Mouse (Mus musculus) cerebellum, adult (tissue): Measurements from ENCODE around the gene Obox7.
A peak's percentile ranks its signal among the peaks of the same experiment; 100 is the strongest.
"Not testable (repeated sequence)": the region's sequence is repeated elsewhere in the genome, so short reads cannot be mapped to it uniquely, and the experiment has no call there.

Experiments used
- ATAC-seq: cut with Nextera tagmentation; 2 replicates; pipeline ENCODE4 v1.9.2; 2017; ENCODE audit warnings: mild to moderate bottlenecking, moderate library complexity, mixed read lengths; ENCODE audit not compliant: insufficient number of reproducible peaks, low FRiP score, low TSS enrichment

Gene Obox7

GRCm38 (mm10) chr7:14659196-14659595 is at the start of gene Obox7:
Gene Obox7 (plus strand): TSS chr7:14659496.
- not testable (repeated sequence) for ATAC-seq

- ATAC-seq, result peak; percentile 64; the same call in 1 of the 2 replicates
Observed at GRCm38 (mm10) chr7:14622556-14623542, 36.4 kb upstream of the Obox7 start.
